In the genomic region with DNA sequence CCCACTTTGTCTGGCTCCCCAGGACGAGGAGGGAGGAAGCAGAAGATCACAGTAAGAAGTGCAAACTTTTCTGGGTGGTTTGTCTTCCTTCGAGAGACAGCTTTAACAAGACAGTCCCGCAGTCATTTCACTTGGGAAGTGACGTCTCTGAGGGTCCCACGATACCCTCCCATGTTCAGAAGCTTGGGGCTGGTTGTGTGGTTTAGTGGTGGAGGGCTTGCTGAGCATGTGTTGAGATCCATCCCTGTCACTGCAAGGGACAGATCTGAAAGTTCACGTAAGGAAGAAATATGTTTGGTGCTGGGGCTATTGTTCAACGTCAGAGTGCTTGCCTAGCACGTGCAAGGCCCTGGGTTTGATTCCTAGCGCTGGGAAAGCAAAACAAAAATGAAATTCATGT, we compare ENCODE assay signal across 28 mouse cellular contexts.
"Had no signal": no experiment of that assay in that cellular context is flagged by ENCODE, and none has a peak within 500 bp of the region (broad histone marks: within the 10 kb centered on the region; RNA-seq: fewer than 3 reads in every experiment).

No protein-coding gene starts in this region.

- H3K4me1 ChIP-seq: embryonic facial prominence, embryonic 12.5 days; embryonic facial prominence, embryonic 13.5 days; forebrain, embryonic 12.5 days; forebrain, embryonic 13.5 days; forebrain, embryonic 15.5 days had no signal

- H3K4me3 ChIP-seq: embryonic facial prominence, embryonic 10.5 days; embryonic facial prominence, embryonic 12.5 days; embryonic facial prominence, embryonic 13.5 days; embryonic facial prominence, embryonic 15.5 days; erythroblast, embryonic 14.5 days; forebrain, embryonic 10.5 days; forebrain, embryonic 12.5 days; forebrain, embryonic 13.5 days; forebrain, embryonic 15.5 days; gastrocnemius, adult 2 months; heart, adult 2 months had no signal

- H3K9me3 ChIP-seq: embryonic facial prominence, embryonic 10.5 days; embryonic facial prominence, embryonic 12.5 days; embryonic facial prominence, embryonic 13.5 days; embryonic facial prominence, embryonic 15.5 days; forebrain, embryonic 10.5 days; forebrain, embryonic 12.5 days; forebrain, embryonic 13.5 days; forebrain, embryonic 15.5 days had no signal

- H3K27ac ChIP-seq: embryonic facial prominence, embryonic 10.5 days; embryonic facial prominence, embryonic 12.5 days; embryonic facial prominence, embryonic 13.5 days; embryonic facial prominence, embryonic 15.5 days; forebrain, embryonic 10.5 days; forebrain, embryonic 12.5 days; forebrain, embryonic 13.5 days; forebrain, embryonic 15.5 days; heart, adult 2 months had no signal

- H3K4me2 ChIP-seq: embryonic facial prominence, embryonic 12.5 days; embryonic facial prominence, embryonic 13.5 days; embryonic facial prominence, embryonic 15.5 days; forebrain, embryonic 12.5 days; forebrain, embryonic 13.5 days; forebrain, embryonic 15.5 days had no signal

- H3K36me3 ChIP-seq: embryonic facial prominence, embryonic 10.5 days; embryonic facial prominence, embryonic 12.5 days; embryonic facial prominence, embryonic 13.5 days; embryonic facial prominence, embryonic 15.5 days; forebrain, embryonic 10.5 days; forebrain, embryonic 12.5 days; forebrain, embryonic 15.5 days had no signal

- DNase-seq: cerebellum, adult 2 months; cerebellum, adult 8-10 months; cerebellum, adult 9-10 months; cerebellum, adult 9-11 months; cerebellum, postnatal 10 days; cerebellum, postnatal 14 days; cerebellum, postnatal 25 days; cerebellum, postnatal 36 days; embryo, embryonic 11 days; forebrain, postnatal 0 days; gastrocnemius, adult 2 months; gastrocnemius, postnatal 10 days; gastrocnemius, postnatal 14 days; gastrocnemius, postnatal 25 days; gastrocnemius, postnatal 36 days; heart, adult 18-20 months; heart, adult 2 months had no signal

- H3K27me3 ChIP-seq: embryonic facial prominence, embryonic 12.5 days; embryonic facial prominence, embryonic 13.5 days; embryonic facial prominence, embryonic 15.5 days; forebrain, embryonic 12.5 days; forebrain, embryonic 13.5 days; forebrain, embryonic 15.5 days had no signal

- H3K9ac ChIP-seq: embryonic facial prominence, embryonic 12.5 days; embryonic facial prominence, embryonic 13.5 days; embryonic facial prominence, embryonic 15.5 days; forebrain, embryonic 12.5 days; forebrain, embryonic 13.5 days; forebrain, embryonic 15.5 days; forebrain, postnatal 0 days had no signal

- ATAC-seq: forebrain, embryonic 13.5 days; forebrain, embryonic 14.5 days; forebrain, embryonic 15.5 days; forebrain, embryonic 16.5 days; forebrain, postnatal 0 days had no signal
